Mouse (Mus musculus) hindbrain, postnatal 0 days (tissue): ENCODE measurements around the gene Ncoa1. TPM values are rescaled to one million over a fixed set of nuclear protein-coding genes. Genes with fewer than 3 reads are reported as not detected.
"Not testable (repeated sequence)": the region's sequence is repeated elsewhere in the genome, so short reads cannot be mapped to it uniquely, and the experiment has no call there.

ENCODE experiments used
- ATAC-seq: fragments of 200-750 bp; cut with Nextera tagmentation; 2 replicates; pipeline ENCODE4 v1.8.0; 2017; ENCODE audit warnings: mild to moderate bottlenecking, moderate TSS enrichment, moderate library complexity
- DNase-seq: peaks from one replicate; pipeline ENCODE4 v3.0.0-alpha.2; 2015; ENCODE audit warnings: low spot score
- H3K27ac ChIP-seq: fragments of 300-500 bp; sonication (generic); 2 replicates; pipeline ENCODE4 v1.5.1; 2014; ENCODE audit warnings: mild to moderate bottlenecking
- H3K27me3 ChIP-seq: fragments of 300-500 bp; sonication (generic); 2 replicates; pipeline ENCODE4 v1.6.1; 2014; ENCODE audit warnings: low read length, mixed read lengths; ENCODE audit not compliant: insufficient read depth
- H3K36me3 ChIP-seq: fragments of 300-500 bp; sonication (generic); 2 replicates; pipeline ENCODE4 v1.6.1; 2014; ENCODE audit warnings: low read length, mixed read lengths; ENCODE audit not compliant: insufficient read depth
- H3K4me1 ChIP-seq: fragments of 300-500 bp; sonication (generic); 2 replicates; pipeline ENCODE4 v1.6.1; 2014; ENCODE audit warnings: antibody characterized with exemption, low read length, mixed read lengths; ENCODE audit not compliant: insufficient read depth
- H3K4me2 ChIP-seq: fragments of 300-500 bp; sonication (generic); 2 replicates; pipeline ENCODE4 v1.6.1; 2014; ENCODE audit warnings: low read depth, mild to moderate bottlenecking, low read length, moderate library complexity, mixed read lengths
- H3K4me3 ChIP-seq: fragments of 300-500 bp; sonication (generic); 2 replicates; pipeline ENCODE4 v1.5.1; 2014; ENCODE audit warnings: low read length
- H3K9ac ChIP-seq: fragments of 300-500 bp; sonication (generic); replicated peaks from 2 replicates; pipeline ENCODE4 v1.6.1; 2014; ENCODE audit warnings: mild to moderate bottlenecking, low read length, moderate library complexity, mixed read lengths
- H3K9me3 ChIP-seq: fragments of 300-500 bp; sonication (generic); 2 replicates; pipeline ENCODE4 v1.6.1; 2016; ENCODE audit warnings: low read length, mixed read lengths
- CTCF ChIP-seq: IDR thresholded peaks from 2 replicates; pipeline ENCODE4 v1.5.1; 2016; ENCODE audit warnings: antibody characterized with exemption, control low read depth, low read depth
- WGBS: fragments of 180-500 bp; shearing (Covaris S2); extraction: QIAGEN DNeasy Blood & Tissue Kit; methylation state at CpG from one replicate; pipeline ENCODE4 v1.1.7; 2014; 5-methylcytosine and 5-hydroxymethylcytosine counted together
- polyA plus RNA-seq: library from polyadenylated mRNA; unstranded; fragments of >200 nt; fragmentation: Nextera tagmentation; extraction: Ambion mirVana; gene quantifications from 2 replicates; pipeline ENCODE4 v1.2.1, GENCODE M21; 2015
- total RNA-seq: library from RNA; depleted of rRNA; stranded (reverse); fragments of >200 nt; gene quantifications from 2 replicates; pipeline ENCODE4 v1.2.3, GENCODE M21; 2014

The Ncoa1 gene
- total and polyA plus RNA-seq, 2 experiments from 2014 or later = 14.2 to 38.5 TPM

GRCm38 (mm10) chr12:4365951-4366350 lies 111.0 kb downstream of the Ncoa1 start:
- no peak for TF ChIP-seq CTCF
- no peak for ATAC-seq
- H3K36me3 ChIP-seq = no peaks in the 10 kb centered on the region
- no peak overlapping the region for H3K4me3 ChIP-seq
- no peaks in the 10 kb centered on the region for H3K4me1 ChIP-seq
- H3K27ac ChIP-seq = no peak overlapping the region
- H3K4me2 ChIP-seq = no peak overlapping the region
- H3K27me3 ChIP-seq = no peaks in the 10 kb centered on the region
- no peak overlapping the region for H3K9ac ChIP-seq
- no peak for DNase-seq
- no peaks in the 10 kb centered on the region for H3K9me3 ChIP-seq
- WGBS = 100% methylated on average over 1 of the region's 1 CpGs

- H3K27me3 ChIP-seq = no peaks in the 10 kb centered on the region
- no peak for ATAC-seq
- DNase-seq = no peak
- no peaks in the 10 kb centered on the region for H3K4me1 ChIP-seq
- H3K4me3 ChIP-seq = no peak overlapping the region
- no peaks in the 10 kb centered on the region for H3K9me3 ChIP-seq
- H3K4me2 ChIP-seq = no peak overlapping the region
- H3K9ac ChIP-seq = no peak overlapping the region
- TF ChIP-seq CTCF = no peak
- H3K36me3 ChIP-seq = no peaks in the 10 kb centered on the region
- H3K27ac ChIP-seq = no peak overlapping the region
- 80% methylated on average over 1 of the region's 1 CpGs for WGBS
These were observed 117.5 kb downstream of the Ncoa1 start for GRCm38 (mm10) chr12:4359475-4359874.

- not testable (repeated sequence) for H3K9me3 ChIP-seq, H3K4me3 ChIP-seq, H3K9ac ChIP-seq, H3K27me3 ChIP-seq, H3K27ac ChIP-seq, DNase-seq, H3K36me3 ChIP-seq, H3K4me1 ChIP-seq, H3K4me2 ChIP-seq, ATAC-seq
- 35% methylated on average over 2 of the region's 2 CpGs for WGBS
These were observed 118.3 kb downstream of the Ncoa1 start for GRCm38 (mm10) chr12:4358653-4359052.

- DNase-seq (no peak), ATAC-seq (no peak)
- TF ChIP-seq CTCF = no peak
- Histone ChIP-seq H3K36me3 (no peaks in the 10 kb centered on the region), H3K4me3 (no peak overlapping the region), H3K27ac (no peak overlapping the region), H3K9ac (no peak overlapping the region), H3K4me1 (no peaks in the 10 kb centered on the region), H3K9me3 (no peaks in the 10 kb centered on the region), H3K4me2 (no peak overlapping the region), H3K27me3 (no peaks in the 10 kb centered on the region)
- WGBS = 99% methylated on average over 4 of the region's 4 CpGs
These were observed 118.9 kb downstream of the Ncoa1 start for GRCm38 (mm10) chr12:4358100-4358499.

DNA sequence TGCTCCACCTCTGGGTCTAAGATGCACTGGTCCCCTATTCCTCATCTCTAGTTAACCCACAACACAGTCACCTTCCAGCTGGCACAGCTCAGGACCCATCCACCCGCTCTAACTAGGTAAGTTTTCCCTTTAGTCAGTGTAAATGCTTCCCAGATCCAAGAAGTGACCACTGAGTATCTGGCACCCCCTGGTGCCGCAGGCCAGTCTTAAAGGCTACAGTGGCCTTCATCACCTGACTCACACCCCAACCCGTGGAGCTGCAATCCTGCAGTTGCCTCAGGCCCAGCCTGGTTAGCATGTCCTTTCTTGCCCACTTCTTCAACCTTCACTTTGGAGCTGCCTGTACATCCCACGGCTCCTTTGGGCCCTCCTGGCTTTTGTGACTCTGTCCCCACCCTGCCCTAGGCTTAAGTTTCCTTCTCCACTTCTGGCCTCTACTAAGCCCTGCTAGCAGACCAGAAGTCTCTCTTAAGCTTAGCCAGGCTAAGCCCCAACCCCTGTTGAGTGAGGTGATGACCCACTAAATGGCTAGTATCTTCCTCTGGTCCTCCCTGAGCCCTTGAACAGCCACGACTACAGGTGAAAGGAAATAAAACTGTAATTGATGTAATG lies 120.0 kb downstream of the Ncoa1 start:
- H3K27ac ChIP-seq = no peak overlapping the region
- H3K4me2 ChIP-seq = no peak overlapping the region
- 90% methylated on average over 5 of the region's 5 CpGs for WGBS
- no peaks in the 10 kb centered on the region for H3K4me1 ChIP-seq
- H3K4me3 ChIP-seq = no peak overlapping the region
- TF ChIP-seq CTCF = no peak
- no peaks in the 10 kb centered on the region for H3K9me3 ChIP-seq
- H3K9ac ChIP-seq = no peak overlapping the region
- ATAC-seq (no peak), DNase-seq (no peak)
- no peaks in the 10 kb centered on the region for H3K27me3 ChIP-seq
- no peaks in the 10 kb centered on the region for H3K36me3 ChIP-seq

DNA sequence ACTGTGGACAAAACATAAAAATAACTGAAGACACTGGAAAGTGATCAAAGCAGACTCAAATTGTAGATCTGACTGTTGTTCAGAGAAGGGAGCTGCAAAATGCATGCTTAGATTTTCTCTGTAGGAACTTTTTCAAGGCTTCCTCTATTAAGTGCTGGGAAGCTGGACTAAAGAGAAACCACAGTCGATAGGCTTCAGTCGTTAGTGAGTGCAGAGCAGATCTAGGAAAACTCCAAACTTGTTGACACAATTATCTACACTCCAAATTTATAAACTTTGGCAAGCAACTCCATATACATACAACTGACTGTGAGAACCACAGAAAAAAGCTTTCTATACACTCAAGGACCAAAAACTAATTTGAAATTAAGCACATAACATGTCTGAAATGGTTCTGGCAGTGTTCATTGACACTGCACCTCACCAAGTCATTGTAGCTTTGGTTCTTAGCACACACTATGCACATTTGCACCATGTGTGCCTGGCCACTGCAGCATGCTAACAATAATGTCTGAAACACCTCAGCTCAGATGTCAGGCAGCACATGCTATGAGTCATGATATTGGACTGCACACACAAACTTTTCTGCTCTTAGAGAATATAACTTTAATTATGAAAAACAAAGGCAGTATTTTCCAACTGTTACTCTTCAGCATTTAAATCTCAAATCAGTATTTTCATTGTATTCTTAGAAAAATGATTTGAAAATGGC lies 121.8 kb downstream of the Ncoa1 start:
- H3K9me3 ChIP-seq = no peaks in the 10 kb centered on the region
- ATAC-seq (no peak), DNase-seq (no peak)
- TF ChIP-seq CTCF = no peak
- no peaks in the 10 kb centered on the region for H3K4me1 ChIP-seq
- H3K4me3 ChIP-seq = no peak overlapping the region
- no peak overlapping the region for H3K9ac ChIP-seq
- no peaks in the 10 kb centered on the region for H3K36me3 ChIP-seq
- no peaks in the 10 kb centered on the region for H3K27me3 ChIP-seq
- H3K4me2 ChIP-seq = no peak overlapping the region
- 74% methylated on average over 2 of the region's 2 CpGs for WGBS
- no peak overlapping the region for H3K27ac ChIP-seq

- Histone ChIP-seq H3K4me1 (no peaks in the 10 kb centered on the region), H3K36me3 (no peaks in the 10 kb centered on the region), H3K27me3 (no peaks in the 10 kb centered on the region), H3K4me2 (no peak overlapping the region), H3K27ac (no peak overlapping the region), H3K9me3 (no peaks in the 10 kb centered on the region), H3K9ac (no peak overlapping the region), H3K4me3 (no peak overlapping the region)
- WGBS = 70% methylated on average over 2 of the region's 2 CpGs
- DNase-seq = no peak
- ATAC-seq = no peak
- TF ChIP-seq CTCF = no peak
These were observed 133.8 kb downstream of the Ncoa1 start for GRCm38 (mm10) chr12:4343216-4343615.
